ENCODE assay signal across 10 mouse cellular contexts in the genomic region with DNA sequence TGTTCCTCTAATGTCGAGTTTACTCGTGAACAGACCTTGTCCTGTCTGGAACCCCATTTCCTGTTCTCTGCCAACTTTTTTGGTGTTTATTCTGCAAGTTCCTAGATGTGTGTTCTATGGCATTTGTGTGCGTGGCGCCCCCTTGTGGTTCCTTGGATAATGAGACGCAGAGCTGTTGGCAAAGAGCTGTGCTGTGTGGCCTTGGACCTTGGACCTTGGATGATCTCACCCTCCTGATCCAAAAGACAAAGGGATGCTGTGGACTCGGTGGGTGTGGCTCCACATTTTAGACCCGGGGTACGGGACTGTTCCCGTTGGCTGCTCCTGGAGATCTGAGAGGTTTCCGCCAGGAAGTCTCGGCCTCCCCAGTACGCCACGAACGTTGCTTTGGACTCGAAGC. TPM values are rescaled to one million over a fixed set of nuclear protein-coding genes. Genes with fewer than 3 reads are reported as not detected.
DNase-seq lines count a peak whose midpoint lies in the region; ATAC-seq and TF ChIP-seq lines count a peak whose summit lies in the region.
"Had no signal": no experiment of that assay in that cellular context is flagged by ENCODE, and none has a peak within 500 bp of the region (broad histone marks: within the 10 kb centered on the region; RNA-seq: fewer than 3 reads in every experiment).

Defb36 (plus strand) TSS at position 271 of the 400 bp plus-strand sequence.

- peaks cover 9% of the 10 kb centered on the region for H3K9me3 ChIP-seq in G1E (replicated peaks)
- H3K9me3 ChIP-seq: lung, embryonic 15.5 days had no signal

- intact Hi-C loops in left cerebral cortex, adult 2 months (cut with DNase I), result loop anchor here (2.0 kb wide), 1 partner anchor 49 kb away; no protein-coding TSS in a partner anchor
- intact Hi-C loops in left cerebral cortex, postnatal 36 days (cut with DNase I), result no loop called here

- no peak for ATAC-seq in G1E (ENCODE audit: extremely low read depth, insufficient number of reproducible peaks, low FRiP score, poor library complexity, severe bottlenecking)
- peak; percentile 46 for ATAC-seq in granulocyte monocyte progenitor cell, adult 5-6 weeks (replicated peaks; ENCODE audit: poor library complexity, severe bottlenecking)

- H3K36me3 ChIP-seq in G1E (replicated peaks), result no peaks in the 10 kb centered on the region
- no peaks in the 10 kb centered on the region for H3K36me3 ChIP-seq in splenic B cell, adult 2 months (ENCODE audit: control insufficient read depth, insufficient read depth, low read length, poor library complexity, severe bottlenecking)
- H3K36me3 ChIP-seq: lung, embryonic 15.5 days had no signal

- no peaks in the 10 kb centered on the region for H3K4me1 ChIP-seq in G1E (ENCODE audit: insufficient read depth, low read depth, low read length)
- H3K4me1 ChIP-seq: lung, embryonic 15.5 days had no signal

- peak; percentile 40 to 43 for DNase-seq in cerebellum, postnatal 10 days
- DNase-seq in cerebellum, adult 11-12 months, result no peak
- peak; percentile 16 to 33 for DNase-seq in left cerebral cortex, adult 2 months (ENCODE audit: extremely low spot score in 1 of 2, low spot score in 2 of 2)
- DNase-seq in left cerebral cortex, postnatal 36 days (ENCODE audit: low spot score in 2 of 2), result no peak
- DNase-seq in G1E (ENCODE audit: low spot score), result no peak
- DNase-seq in splenic B cell, adult 2 months (ENCODE audit: low read depth, low spot score), result peak; percentile 24
- no peak for DNase-seq in MN1 (ENCODE audit: low spot score)

- no peaks in the 10 kb centered on the region; the same call in 1 of the 2 replicates for H3K27me3 ChIP-seq in G1E (ENCODE audit: insufficient read depth, low read length)
- H3K27me3 ChIP-seq in splenic B cell, adult 2 months (ENCODE audit: control insufficient read depth, insufficient read depth, low read length, poor library complexity, severe bottlenecking), result no peaks in the 10 kb centered on the region
- H3K27me3 ChIP-seq: lung, embryonic 15.5 days had no signal

- no peak within 1 kb of the TSS for H3K4me3 ChIP-seq in left cerebral cortex, adult 2 months
- no peak within 1 kb of the TSS for H3K4me3 ChIP-seq in G1E (ENCODE audit: low read depth, low read length)
- H3K4me3 ChIP-seq: lung, embryonic 15.5 days had no signal

- no peak within 1 kb of the TSS for H3K27ac ChIP-seq in left cerebral cortex, adult 2 months
- H3K27ac ChIP-seq: lung, embryonic 15.5 days had no signal

- peak; percentile 58 for TF ChIP-seq CTCF in left cerebral cortex, adult 2 months (IDR thresholded peaks at IDR 0.05)
- 0 out of 2 replicates have a peak, but pooled peaks have one; percentile 8 for TF ChIP-seq CTCF in G1E (IDR thresholded peaks at IDR 0.05; ENCODE audit: low read depth, low read length)

RNA-seq across cellular contexts. Expression of gene Defb36, which starts in this region (rescaled TPM):
- total RNA-seq in left cerebral cortex, adult 2 months (2021), result not detected
- total RNA-seq in left cerebral cortex, postnatal 36 days (2021), result not detected
- total RNA-seq in G1E (2014; fragmentation: Nextera tagmentation) (not detected in 2 replicates), G1E (2017) (not detected in 2 replicates)
- polyA plus RNA-seq in G1E (2012), result not detected in 2 replicates
- not detected in 2 replicates for total RNA-seq in granulocyte monocyte progenitor cell, adult 5-6 weeks (2014; fragmentation: Nextera tagmentation)
- not detected in 2 replicates for total RNA-seq in granulocyte monocyte progenitor cell, adult 5-6 weeks (2017)
- polyA plus RNA-seq: lung, embryonic 15.5 days; stomach, embryonic 14.5 days had no signal

Comparison
In these comparisons a context has a peak if more than half of its experiments do, and no peak if none do; other contexts are left out.
1. DNase-seq: peak in cerebellum, postnatal 10 days (2 of 2) and splenic B cell, adult 2 months (single experiment); none in cerebellum, adult 11-12 months (single experiment), left cerebral cortex, postnatal 36 days (0 of 2), G1E (single experiment) and MN1 (single experiment).
2. Peak in DNase-seq in left cerebral cortex, adult 2 months; RNA of the gene not detected or under 1 TPM.
3. Peak in ATAC-seq in granulocyte monocyte progenitor cell, adult 5-6 weeks; RNA of the gene not detected or under 1 TPM.